Mouse (Mus musculus): ENCODE measurements around the gene Cldn12. TPM values are rescaled to one million over a fixed set of nuclear protein-coding genes. Genes with fewer than 3 reads are reported as not detected.

Cldn12 gene
- polyA plus RNA-seq, 1 experiment from 2014 or later = 2.8 TPM

- peak; percentile 44 for DNase-seq (ENCODE audit: low spot score)
Measured at GRCm38 (mm10) chr5:5494269-5495005, 20.3 kb downstream of the Cldn12 start.

GRCm38 (mm10) chr5:5492163-5492562 is 22.6 kb downstream of the Cldn12 start:
- DNase-seq (ENCODE audit: low spot score) = no peak

GRCm38 (mm10) chr5:5486071-5486470 is 28.7 kb downstream of the Cldn12 start:
- DNase-seq (ENCODE audit: low spot score) = no peak

GRCm38 (mm10) chr5:5483254-5483858 is 31.4 kb downstream of the Cldn12 start:
- DNase-seq (ENCODE audit: low spot score) = no peak

GRCm38 (mm10) chr5:5481662-5482061 is 33.1 kb downstream of the Cldn12 start:
- DNase-seq (ENCODE audit: low spot score) = no peak

- DNase-seq (ENCODE audit: low spot score) = no peak
Measured at GRCm38 (mm10) chr5:5479043-5479442, 35.7 kb downstream of the Cldn12 start, which contains the start of gene 1700015F17Rik. TSS of gene 1700015F17Rik (minus strand) at chr5:5479143.

GRCm38 (mm10) chr5:5476133-5476532 is 38.6 kb downstream of the Cldn12 start:
- no peak for DNase-seq (ENCODE audit: low spot score)

GRCm38 (mm10) chr5:5465256-5465655 is 49.5 kb downstream of the Cldn12 start:
- no peak for DNase-seq (ENCODE audit: low spot score)

Other genes starting within 250 kb of the Cldn12 start
- 1.7 and 2.1 TPM in 2 replicates for gene Cdk14, start 94.6 kb downstream of the Cldn12 start, polyA plus RNA-seq (2015; fragmentation: Nextera tagmentation; extraction: Ambion mirVana)
- gene 1700015F17Rik, start 35.8 kb downstream of the Cldn12 start, polyA plus RNA-seq (2015; fragmentation: Nextera tagmentation; extraction: Ambion mirVana) = not detected in 2 replicates
- gene Gtpbp10, start 44.6 kb upstream of the Cldn12 start, polyA plus RNA-seq (2015; fragmentation: Nextera tagmentation; extraction: Ambion mirVana) = 14.4 and 16.0 TPM in 2 replicates
- gene Gm8773, start 58.8 kb upstream of the Cldn12 start, polyA plus RNA-seq (2015; fragmentation: Nextera tagmentation; extraction: Ambion mirVana) = 0.45 and 0.70 TPM in 2 replicates
- 0.27 and 0.85 TPM in 2 replicates for gene Cfap69, start 149.3 kb upstream of the Cldn12 start, polyA plus RNA-seq (2015; fragmentation: Nextera tagmentation; extraction: Ambion mirVana)
- gene Steap2, start 179.6 kb upstream of the Cldn12 start, polyA plus RNA-seq (2015; fragmentation: Nextera tagmentation; extraction: Ambion mirVana) = 0.49 and 0.57 TPM in 2 replicates
- 0.73 and 0.77 TPM in 2 replicates for gene Steap1, start 234.4 kb upstream of the Cldn12 start, polyA plus RNA-seq (2015; fragmentation: Nextera tagmentation; extraction: Ambion mirVana)